Mouse (Mus musculus) embryonic fibroblast, embryonic 13.5 days (primary cell): ENCODE measurements at regions not wholly inside any gene's neighbourhood (a gene's known extent, or its start where the extent isn't known, plus 50 kb on each side); places are given as distances from the start of the nearest gene placed in this dataset.

Experiments
- H3K27ac ChIP-seq: 2 replicates; pipeline ENCODE4 v1.5.1; 2012; ENCODE audit warnings: low read length, control low read depth, inconsistent platforms; ENCODE audit not compliant: insufficient read depth
- H3K4me1 ChIP-seq: 2 replicates; pipeline ENCODE4 v1.6.1; 2011; ENCODE audit warnings: low read length; ENCODE audit not compliant: control insufficient read depth, insufficient read depth
- H3K4me3 ChIP-seq: 2 replicates; pipeline ENCODE4 v1.5.1; 2011; ENCODE audit warnings: mild to moderate bottlenecking, control low read depth, low read length; ENCODE audit not compliant: insufficient read depth
- CTCF ChIP-seq: IDR thresholded peaks from 2 replicates; pipeline ENCODE4 v1.5.1; 2011; ENCODE audit warnings: mild to moderate bottlenecking, control low read depth, low read length, moderate library complexity, borderline replicate concordance; ENCODE audit not compliant: insufficient read depth
- POLR2A ChIP-seq: IDR thresholded peaks from 2 replicates; pipeline ENCODE4 v1.6.1; 2011; ENCODE audit warnings: low read depth, mild to moderate bottlenecking, control low read depth, low read length, moderate library complexity

- no peak overlapping the region for H3K4me3 ChIP-seq
- TF ChIP-seq POLR2A = no peak
- no peak for TF ChIP-seq CTCF
- H3K27ac ChIP-seq = no peak overlapping the region
- no peaks in the 10 kb centered on the region for H3K4me1 ChIP-seq
Observed at GRCm38 (mm10) chr13:57221092-57221491, 325.3 kb upstream of the Trpc7 start.

GRCm38 (mm10) chr13:57216161-57216560, 320.4 kb upstream of the Trpc7 start:
- Histone ChIP-seq H3K4me1 (no peaks in the 10 kb centered on the region), H3K27ac (no peak overlapping the region), H3K4me3 (no peak overlapping the region)
- TF ChIP-seq POLR2A = no peak
- TF ChIP-seq CTCF = no peak

GRCm38 (mm10) chr13:57212251-57212650, 316.5 kb upstream of the Trpc7 start:
- Histone ChIP-seq H3K4me3 (no peak overlapping the region), H3K27ac (no peak overlapping the region), H3K4me1 (no peaks in the 10 kb centered on the region)
- TF ChIP-seq POLR2A (no peak), CTCF (no peak)

- no peak overlapping the region for H3K4me3 ChIP-seq
- H3K27ac ChIP-seq = no peak overlapping the region
- no peaks in the 10 kb centered on the region for H3K4me1 ChIP-seq
- no peak for TF ChIP-seq POLR2A
Observed at GRCm38 (mm10) chr13:57191195-57191594, 295.4 kb upstream of the Trpc7 start.

DNA sequence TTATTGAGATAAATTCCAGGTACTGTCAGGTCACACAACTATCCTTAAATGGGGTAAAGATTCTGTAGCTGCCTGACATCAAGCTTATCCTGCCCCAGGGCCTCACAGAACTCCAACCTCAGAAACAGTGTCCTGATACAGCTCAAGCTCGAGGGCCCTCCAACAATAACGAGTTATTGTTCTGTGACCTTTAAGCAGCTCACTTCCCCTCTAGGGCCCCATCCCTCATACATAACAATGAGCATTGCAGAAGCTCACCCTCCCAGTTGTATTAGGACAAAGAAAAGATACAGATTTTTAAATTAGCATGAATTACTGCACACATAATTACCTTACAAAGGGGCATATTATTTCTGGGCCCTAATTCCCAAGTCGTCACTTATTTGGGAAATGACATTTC, 293.5 kb upstream of the Trpc7 start:
- no peaks in the 10 kb centered on the region for H3K4me1 ChIP-seq
- H3K4me3 ChIP-seq = no peak overlapping the region
- no peak overlapping the region for H3K27ac ChIP-seq
- TF ChIP-seq POLR2A (no peak), CTCF (no peak)

- H3K27ac ChIP-seq = no peak overlapping the region
- H3K4me3 ChIP-seq = no peak overlapping the region
- TF ChIP-seq POLR2A = no peak
- no peaks in the 10 kb centered on the region for H3K4me1 ChIP-seq
Observed at GRCm38 (mm10) chr13:57186168-57186567, 290.4 kb upstream of the Trpc7 start.

- TF ChIP-seq CTCF = no peak
- no peak for TF ChIP-seq POLR2A
- Histone ChIP-seq H3K4me1 (no peaks in the 10 kb centered on the region), H3K4me3 (no peak overlapping the region), H3K27ac (no peak overlapping the region)
Observed at GRCm38 (mm10) chr13:57170180-57170579, 274.4 kb upstream of the Trpc7 start.

DNA sequence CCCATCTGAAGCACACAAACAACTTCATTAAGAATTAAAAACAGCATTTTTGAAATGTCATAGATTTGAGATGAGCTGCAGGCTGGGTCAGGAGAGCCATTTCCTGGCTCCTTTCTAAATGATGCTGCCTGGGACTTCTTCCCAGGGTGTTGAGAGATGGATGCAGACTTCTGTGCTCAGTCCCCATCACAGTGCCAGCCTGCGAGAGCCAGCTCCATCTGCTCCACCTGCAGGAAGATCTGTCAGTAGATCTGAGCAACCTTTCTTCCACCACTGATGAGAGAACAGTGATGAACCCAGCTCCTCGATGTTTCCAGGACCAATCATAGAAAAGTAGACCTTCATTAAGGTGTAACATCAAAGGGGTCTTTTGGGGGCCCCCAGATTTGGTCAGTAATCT, 273.8 kb upstream of the Trpc7 start:
- TF ChIP-seq CTCF = no peak
- no peak for TF ChIP-seq POLR2A
- H3K4me1 ChIP-seq = no peaks in the 10 kb centered on the region
- H3K4me3 ChIP-seq = no peak overlapping the region
- H3K27ac ChIP-seq = no peak overlapping the region

GRCm38 (mm10) chr13:57165367-57165766, 269.6 kb upstream of the Trpc7 start:
- Histone ChIP-seq H3K4me1 (no peaks in the 10 kb centered on the region), H3K4me3 (no peak overlapping the region), H3K27ac (no peak overlapping the region)
- TF ChIP-seq CTCF = no peak
- TF ChIP-seq POLR2A = no peak

- no peak overlapping the region for H3K27ac ChIP-seq
- H3K4me1 ChIP-seq = no peaks in the 10 kb centered on the region
- TF ChIP-seq POLR2A (no peak), CTCF (no peak)
- H3K4me3 ChIP-seq = no peak overlapping the region
Observed at GRCm38 (mm10) chr13:57152787-57153186, 257.0 kb upstream of the Trpc7 start.

DNA sequence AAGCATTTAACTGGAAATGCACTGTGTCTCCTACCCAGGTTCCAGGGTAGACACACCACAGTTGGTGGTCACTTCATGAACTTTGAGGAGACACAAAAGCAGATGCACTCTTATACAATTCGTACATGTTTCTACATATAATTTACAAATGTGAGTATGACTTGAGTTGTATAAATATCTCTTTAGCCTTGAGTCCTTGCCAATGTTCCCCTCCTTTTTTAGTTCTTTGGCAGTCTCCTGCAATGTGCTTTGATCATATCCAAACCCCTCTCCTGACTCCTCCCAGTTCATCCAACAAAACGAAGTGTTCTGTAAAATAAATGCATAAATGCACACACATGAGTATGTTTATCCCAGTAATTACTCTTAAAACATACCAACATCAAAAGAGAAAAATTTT, 251.8 kb upstream of the Trpc7 start:
- Histone ChIP-seq H3K4me1 (no peaks in the 10 kb centered on the region), H3K27ac (no peak overlapping the region), H3K4me3 (no peak overlapping the region)
- no peak for TF ChIP-seq CTCF
- no peak for TF ChIP-seq POLR2A

DNA sequence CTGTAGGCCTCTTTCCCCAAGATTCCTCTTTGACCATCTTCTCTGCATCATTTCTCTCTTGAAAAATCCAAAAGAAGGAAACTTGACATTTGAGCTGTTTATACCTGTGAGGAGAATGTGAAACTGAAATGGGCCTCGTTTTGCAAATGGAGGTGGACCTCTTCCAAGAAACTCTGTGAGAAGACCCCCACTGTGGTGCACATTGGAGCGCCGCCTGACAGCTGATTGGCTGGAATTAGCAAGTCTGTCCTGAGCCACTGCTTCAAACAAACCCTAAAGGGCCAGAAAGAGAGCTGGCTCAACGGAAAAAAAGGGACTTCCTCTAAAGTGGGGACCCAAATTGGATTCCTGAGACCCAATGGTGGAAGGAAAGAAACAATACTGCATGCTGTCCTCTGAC, 250.9 kb upstream of the Trpc7 start:
- TF ChIP-seq POLR2A (no peak), CTCF (no peak)
- Histone ChIP-seq H3K27ac (no peak overlapping the region), H3K4me1 (no peaks in the 10 kb centered on the region), H3K4me3 (no peak overlapping the region)
